Mouse (Mus musculus) T-helper 1 cell (primary cell): ENCODE measurements at regions not wholly inside any gene's neighbourhood (a gene's known extent, or its start where the extent isn't known, plus 50 kb on each side); places are given as distances from the start of the nearest gene placed in this dataset.
"Not testable (repeated sequence)": the region's sequence is repeated elsewhere in the genome, so short reads cannot be mapped to it uniquely, and the experiment has no call there.

Experiments
- in situ Hi-C: fragments of 300-600 bp; cut with MboI, MseI; formaldehyde crosslinking; loops from one replicate; pipeline ENCODE4 v1.15.1; 2025; ENCODE audit warnings: high pct_unique_total_duplicates

DNA sequence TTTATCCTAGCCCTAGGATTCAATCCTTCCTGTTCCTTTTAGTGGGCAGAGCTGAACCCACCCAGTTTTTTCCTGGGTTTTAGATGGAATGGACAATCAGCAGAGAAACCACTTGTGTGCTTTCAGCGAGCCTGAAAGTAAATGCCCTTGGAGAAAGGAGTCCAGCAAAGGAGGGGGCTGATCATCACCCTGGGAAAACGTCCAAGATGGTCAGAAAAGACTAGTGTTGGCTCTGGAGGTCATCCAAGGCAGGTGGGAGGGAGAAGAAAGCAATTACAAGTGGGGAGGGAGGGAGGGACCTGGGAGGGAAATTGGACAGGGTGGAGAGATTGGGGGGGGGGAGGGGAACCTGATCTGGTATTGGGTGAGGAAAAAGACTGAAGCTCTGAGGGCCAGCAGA is 55.6 kb upstream of the Zfp366 start:
- in situ Hi-C loops = no loop called here

- in situ Hi-C loops = no loop called here
Measured at GRCm38 (mm10) chr13:99128284-99128691, 56.3 kb upstream of the Zfp366 start.

DNA sequence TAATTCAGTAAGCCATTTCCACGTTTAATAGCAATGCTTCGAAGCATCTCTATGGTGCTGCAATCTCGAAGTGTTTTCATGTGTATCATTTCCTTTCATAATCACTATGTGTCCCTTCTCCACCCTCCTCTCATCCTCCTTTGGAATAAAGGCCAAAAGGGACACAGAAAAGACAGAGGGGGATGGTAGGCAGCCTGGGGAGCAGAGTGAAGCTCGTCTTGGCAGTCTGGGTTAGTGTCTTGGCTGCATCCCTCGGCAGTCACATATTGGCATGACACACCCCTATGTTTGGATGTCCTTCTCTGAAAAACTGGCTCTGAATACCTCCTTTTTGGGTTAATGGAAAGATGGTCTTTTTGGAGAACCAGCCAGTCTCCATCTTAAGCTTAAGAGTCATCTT is 56.9 kb upstream of the Zfp366 start:
- in situ Hi-C loops = no loop called here

DNA sequence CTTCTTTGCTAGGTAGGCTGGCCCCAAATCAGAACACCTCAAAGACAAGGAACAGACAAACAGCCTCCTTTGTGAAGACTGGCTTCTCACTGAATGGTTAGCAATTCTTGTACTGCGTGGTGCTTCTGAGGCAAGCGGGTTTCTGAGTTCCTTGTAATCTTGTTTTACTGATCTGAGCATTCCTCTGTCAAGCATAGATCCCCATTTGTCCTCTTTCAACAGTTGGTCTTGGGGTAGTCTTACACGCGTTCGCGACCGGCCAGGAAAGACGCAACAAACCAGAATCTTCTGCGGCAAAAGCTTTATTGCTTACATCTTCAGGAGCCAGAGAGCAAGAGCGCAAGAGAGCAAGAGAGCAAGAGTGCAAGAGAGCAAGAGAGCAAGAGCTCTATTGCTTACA is 57.7 kb upstream of the Zfp366 start:
- in situ Hi-C loops = not testable (repeated sequence)

GRCm38 (mm10) chr13:99126538-99126937 is 58.1 kb upstream of the Zfp366 start:
- in situ Hi-C loops = no loop called here

DNA sequence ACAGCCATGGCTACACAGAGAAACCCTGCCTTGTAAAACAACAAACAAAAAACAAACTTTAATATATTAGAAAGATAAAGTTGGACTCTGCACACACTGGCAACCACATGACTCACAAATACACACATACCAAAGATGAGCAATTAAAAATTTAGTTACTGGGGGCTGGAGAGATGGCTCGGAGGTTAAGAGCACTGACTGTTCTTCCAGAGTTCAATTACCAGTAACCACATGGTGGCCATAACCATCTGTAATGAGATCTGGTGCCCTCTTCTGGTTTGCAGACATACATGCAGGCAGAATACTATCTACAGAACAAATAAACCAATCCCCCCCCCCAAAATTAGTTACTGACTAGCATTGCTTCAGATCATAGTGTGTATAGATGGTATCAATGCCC is 58.7 kb upstream of the Zfp366 start:
- in situ Hi-C loops = no loop called here

DNA sequence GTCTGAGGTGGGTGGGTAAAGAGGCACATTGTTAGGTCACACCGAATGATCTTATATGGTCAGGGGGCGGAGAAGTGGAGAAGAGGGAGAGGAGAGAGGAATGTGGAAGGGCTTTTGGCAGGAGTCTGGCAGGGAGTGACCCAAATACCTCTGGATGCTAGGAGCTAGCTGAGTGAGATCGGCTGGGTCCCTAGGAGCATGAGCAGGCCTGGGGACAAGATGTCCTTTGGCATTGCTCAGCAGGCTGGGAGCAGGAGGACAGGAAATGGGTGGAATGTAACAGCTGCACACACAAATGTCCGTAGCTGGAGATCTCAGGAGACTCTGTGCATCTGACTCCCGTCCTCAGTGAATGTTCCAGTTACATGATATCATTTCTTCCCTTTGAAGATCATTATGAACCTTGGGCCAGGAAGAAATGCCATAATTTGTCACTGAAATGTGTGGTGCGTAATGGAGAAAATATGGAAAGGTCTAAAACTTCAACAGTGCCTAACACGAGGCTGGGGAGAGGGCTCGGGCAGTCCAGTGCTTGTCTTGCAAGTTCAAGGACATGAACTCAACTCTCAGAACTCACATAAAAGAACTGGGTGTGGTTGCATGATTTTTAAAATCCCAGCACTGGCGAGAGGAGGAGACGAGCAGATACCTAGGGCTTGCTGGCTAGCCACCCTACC is 59.6 kb upstream of the Zfp366 start:
- in situ Hi-C loops = loop anchor here (25.0 kb wide), 1 partner anchor 388 kb away; no protein-coding TSS in a partner anchor

DNA sequence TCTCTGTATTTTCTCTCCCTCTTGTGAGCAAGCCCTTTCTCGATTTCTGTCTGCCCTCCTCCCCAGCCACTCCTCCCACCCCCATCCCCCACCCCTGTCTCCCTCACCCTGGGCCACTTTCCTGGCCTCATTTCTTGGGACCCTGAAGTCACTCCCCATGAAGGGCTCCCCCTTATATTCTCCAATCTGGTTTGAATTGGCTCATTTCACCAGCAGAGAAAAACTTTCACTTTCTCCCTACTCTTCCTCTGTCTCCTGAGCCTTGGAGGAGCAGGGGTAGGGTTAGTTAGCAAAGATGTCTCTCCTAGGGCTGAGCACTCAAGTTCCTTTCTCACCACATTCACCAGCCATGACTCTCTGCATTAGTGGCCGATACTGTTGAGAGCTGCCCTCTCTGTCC is 60.5 kb upstream of the Zfp366 start:
- in situ Hi-C loops = loop anchor here (25.0 kb wide), 1 partner anchor 387 kb away; no protein-coding TSS in a partner anchor

DNA sequence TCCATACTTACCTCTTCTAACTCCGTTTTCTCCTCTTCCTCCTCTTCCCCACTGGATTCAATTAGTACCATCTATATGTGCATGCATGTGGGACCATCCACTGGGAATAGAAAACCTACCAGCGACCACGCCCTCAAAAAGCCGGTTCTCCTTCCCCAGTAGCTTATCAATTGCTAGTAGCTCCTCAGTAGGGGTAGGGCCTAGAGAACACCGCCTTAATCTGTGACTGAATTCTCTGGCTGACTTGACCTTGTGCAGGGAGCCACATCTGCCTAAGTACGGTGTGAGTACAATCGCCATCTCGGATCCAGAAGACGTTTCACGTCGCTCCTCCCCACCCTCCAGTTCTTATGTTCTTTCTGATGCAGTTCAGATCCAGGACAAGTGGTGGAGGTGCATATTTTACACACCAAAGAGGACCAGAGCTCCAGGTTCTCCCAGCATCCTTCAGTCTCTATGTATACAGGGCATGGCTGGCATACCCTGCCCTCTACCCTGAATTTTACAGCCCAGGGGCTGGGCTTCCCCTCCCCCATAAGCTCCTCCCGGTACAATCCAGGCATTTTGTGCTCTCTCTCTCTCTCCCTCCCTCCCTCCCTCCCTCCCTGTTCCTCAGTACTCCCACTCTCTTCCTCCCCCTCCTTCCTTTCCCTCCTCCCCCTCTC is 61.0 kb upstream of the Zfp366 start:
- in situ Hi-C loops = loop anchor here (25.0 kb wide), 1 partner anchor 386 kb away; no protein-coding TSS in a partner anchor

GRCm38 (mm10) chr13:99122539-99122938 is 62.1 kb upstream of the Zfp366 start:
- in situ Hi-C loops = loop anchor here (25.0 kb wide), 1 partner anchor 385 kb away; no protein-coding TSS in a partner anchor

DNA sequence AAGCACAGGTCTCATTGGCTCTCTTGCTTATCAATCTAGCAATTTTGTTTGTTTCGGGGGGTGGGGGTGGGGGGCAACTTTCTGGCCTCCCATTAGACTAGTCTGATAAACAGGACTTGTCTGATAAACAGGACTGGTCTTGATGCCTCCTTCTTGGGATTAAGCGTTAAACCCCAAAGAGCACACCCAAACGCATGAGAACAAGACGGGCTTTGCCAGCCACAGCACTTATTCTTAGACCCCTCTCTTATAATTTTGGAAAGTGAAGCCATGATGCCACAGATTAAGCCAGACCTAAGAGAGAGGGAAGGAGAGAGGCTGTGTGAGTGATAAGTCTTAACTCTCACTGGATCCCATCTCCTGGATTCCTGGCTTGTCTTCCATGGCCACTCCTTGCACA is 63.5 kb upstream of the Zfp366 start:
- in situ Hi-C loops = loop anchor here (25.0 kb wide), 1 partner anchor 384 kb away; no protein-coding TSS in a partner anchor

DNA sequence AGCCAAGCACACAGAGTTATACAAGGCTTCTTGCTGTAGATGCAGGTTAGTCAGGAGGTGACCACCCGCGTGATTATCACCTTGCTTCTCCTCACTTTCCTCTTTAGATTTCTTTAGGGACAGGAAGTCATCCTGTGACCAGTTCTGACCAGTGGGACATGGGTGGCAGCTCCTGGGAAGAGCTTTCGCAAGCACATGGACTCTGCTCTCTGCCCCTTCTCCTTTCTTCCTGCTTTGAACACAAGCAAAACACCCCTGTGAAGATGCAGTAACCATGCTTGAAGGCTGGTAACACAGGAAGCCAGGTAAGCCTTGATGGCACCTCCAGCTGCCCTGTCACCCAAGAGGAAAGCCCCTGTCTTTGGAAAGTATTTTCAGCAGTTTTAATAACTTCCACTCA is 64.7 kb upstream of the Zfp366 start:
- in situ Hi-C loops = loop anchor here (25.0 kb wide), 1 partner anchor 383 kb away; no protein-coding TSS in a partner anchor

DNA sequence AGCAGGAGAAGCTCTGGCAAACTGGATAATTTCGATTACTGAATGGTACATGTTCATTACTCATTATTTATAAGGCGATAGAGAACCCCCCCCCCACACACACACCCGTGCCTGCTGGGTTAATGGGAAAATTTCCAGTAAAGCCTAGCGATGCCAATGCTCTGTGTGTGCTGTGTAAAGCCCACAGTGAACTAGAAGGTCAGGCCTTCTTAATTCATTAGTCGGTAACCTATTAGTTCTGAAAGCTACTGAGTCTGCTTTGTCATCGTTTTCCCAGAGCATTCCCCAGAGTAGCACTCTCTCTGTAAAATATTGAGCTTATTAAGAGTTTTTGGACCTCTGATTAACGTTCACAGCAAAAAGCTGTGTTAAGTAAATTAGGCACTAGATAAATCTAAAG is 65.7 kb upstream of the Zfp366 start:
- in situ Hi-C loops = loop anchor here (25.0 kb wide), 1 partner anchor 382 kb away; no protein-coding TSS in a partner anchor

- in situ Hi-C loops = loop anchor here (25.0 kb wide), 1 partner anchor 378 kb away; no protein-coding TSS in a partner anchor
Measured at GRCm38 (mm10) chr13:99115541-99115940, 69.1 kb upstream of the Zfp366 start.

DNA sequence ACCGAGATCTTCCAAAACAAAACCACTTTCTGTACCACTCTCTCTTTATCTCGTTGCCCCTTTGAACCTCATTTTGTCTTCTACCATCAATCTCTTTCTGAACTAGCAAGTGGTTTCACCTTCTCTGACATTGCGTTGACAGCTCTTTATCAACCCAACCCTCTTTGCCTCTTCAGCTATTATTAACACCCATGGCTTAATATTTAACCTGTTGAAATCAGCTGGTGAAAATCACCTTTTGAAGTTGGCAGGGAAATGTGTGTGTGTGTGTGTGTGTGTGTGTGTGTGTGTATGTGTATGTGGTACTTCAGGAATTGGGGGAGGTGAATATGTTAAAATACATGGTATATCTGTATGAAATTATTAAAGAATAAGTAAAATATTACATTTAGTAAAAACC is 70.1 kb upstream of the Zfp366 start:
- in situ Hi-C loops = loop anchor here (25.0 kb wide), 1 partner anchor 377 kb away; no protein-coding TSS in a partner anchor

GRCm38 (mm10) chr13:99111736-99112386 is 72.8 kb upstream of the Zfp366 start:
- in situ Hi-C loops = loop anchor here (25.0 kb wide), 1 partner anchor 375 kb away; no protein-coding TSS in a partner anchor

- in situ Hi-C loops = loop anchor here (25.0 kb wide), 1 partner anchor 371 kb away; no protein-coding TSS in a partner anchor
Measured at GRCm38 (mm10) chr13:99107983-99108382, 76.6 kb upstream of the Zfp366 start.

GRCm38 (mm10) chr13:99102089-99102681 is 82.4 kb upstream of the Zfp366 start:
- in situ Hi-C loops = loop anchor here (25.0 kb wide), 1 partner anchor 365 kb away; no protein-coding TSS in a partner anchor

- in situ Hi-C loops = loop anchor here (25.0 kb wide), 1 partner anchor 363 kb away; no protein-coding TSS in a partner anchor
Measured at GRCm38 (mm10) chr13:99100430-99101409, 83.9 kb upstream of the Zfp366 start.

DNA sequence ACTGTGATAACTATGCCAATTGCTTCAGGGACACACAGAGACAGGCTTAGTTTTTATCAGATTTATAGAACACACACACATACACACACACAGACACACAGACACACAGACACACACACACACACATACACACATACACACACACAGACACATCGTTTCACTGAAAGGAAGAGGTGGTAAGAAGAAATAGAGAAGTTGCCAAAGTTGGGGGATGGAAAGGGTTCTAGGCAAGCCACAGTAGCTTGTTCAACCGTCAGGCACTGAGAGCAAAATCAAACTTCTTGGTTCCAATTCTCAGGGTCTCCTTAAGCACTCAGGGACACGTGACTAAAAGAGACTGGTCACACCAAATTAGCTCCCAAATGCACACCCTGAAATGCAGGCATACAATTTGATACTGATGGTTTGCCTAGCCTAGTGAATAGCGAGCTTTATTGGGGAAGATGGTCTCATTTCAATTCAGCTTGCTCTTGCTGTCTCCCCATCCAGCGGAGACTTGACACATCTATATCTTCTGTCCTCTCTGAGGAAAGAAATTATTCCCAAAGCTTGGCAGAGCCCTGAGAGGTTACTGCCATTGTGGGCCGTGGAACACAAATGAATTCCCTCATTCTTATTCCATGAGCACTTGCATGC is 84.7 kb upstream of the Zfp366 start:
- in situ Hi-C loops = loop anchor here (5.0 to 25.0 kb wide), 2 partner anchors 228 to 363 kb away; no protein-coding TSS in a partner anchor
